Mouse (Mus musculus) bone marrow, adult 2 months (tissue): ENCODE measurements around the gene Pgap3.

Experiments
- CTCF ChIP-seq: fragments of 200-500 bp; IDR thresholded peaks from 2 replicates; pipeline ENCODE4 v1.5.1; 2011; ENCODE audit warnings: low read length, control low read depth; ENCODE audit not compliant: control insufficient read depth, insufficient read depth
- POLR2A ChIP-seq: fragments of 200-500 bp; IDR thresholded peaks from 2 replicates; pipeline ENCODE4 v1.6.1; 2011; ENCODE audit warnings: low read depth, mild to moderate bottlenecking, control low read depth, low read length, borderline replicate concordance; ENCODE audit not compliant: control insufficient read depth

- no peak for TF ChIP-seq POLR2A
- TF ChIP-seq CTCF = peak; percentile 100
These were observed 58.0 kb downstream of the Pgap3 start for GRCm38 (mm10) chr11:98342000-98342945.
